Mouse (Mus musculus) layer of hippocampus, adult 18-20 months (tissue): ENCODE measurements around the gene Cinp. TPM values are rescaled to one million over a fixed set of nuclear protein-coding genes. Genes with fewer than 3 reads are reported as not detected.
A peak's percentile ranks its signal among the peaks of the same experiment; 100 is the strongest.

Experiments used
- DNase-seq, 2 experiments: peaks; one replicate each; pipeline ENCODE4 v3.0.0; 2022; ENCODE audit warnings: low spot score in 2 of 2
- long read RNA-seq: library from polyadenylated mRNA; stranded (forward); transcript quantifications from one replicate; pipeline ENCODE4 v2.0.0, GENCODE M21; 2021
- total RNA-seq, 2 experiments: library from RNA; stranded (reverse); gene quantifications; 2 replicates each; pipeline ENCODE4 v1.2.3; 2021

Gene Cinp
- 10 to 100 TPM; 52.6 to 59.9 TPM for total RNA-seq
- long read RNA-seq, transcript Cinp-204 (4 exons, 536 nt) = minor isoform, 5 of 47 reads
- long read RNA-seq, transcript Cinp-201 (5 exons, 2,029 nt) = major isoform, 36 of 47 reads
- long read RNA-seq, partial matches to known transcripts = 1 of 47 reads
- long read RNA-seq, other reads (novel, unspliced or antisense) = 5 of 47 reads

GRCm38 (mm10) chr12:110889036-110890020 lies at the start of gene Cinp, which contains the start of gene Tecpr2:
Cinp (minus strand) TSS chr12:110889145.
Tecpr2 (plus strand) TSS chr12:110889264.
- DNase-seq = peak; percentile 98 to 99

- no peak for DNase-seq
Observed at GRCm38 (mm10) chr12:110937496-110937895, 48.6 kb upstream of the Cinp start.

DNA sequence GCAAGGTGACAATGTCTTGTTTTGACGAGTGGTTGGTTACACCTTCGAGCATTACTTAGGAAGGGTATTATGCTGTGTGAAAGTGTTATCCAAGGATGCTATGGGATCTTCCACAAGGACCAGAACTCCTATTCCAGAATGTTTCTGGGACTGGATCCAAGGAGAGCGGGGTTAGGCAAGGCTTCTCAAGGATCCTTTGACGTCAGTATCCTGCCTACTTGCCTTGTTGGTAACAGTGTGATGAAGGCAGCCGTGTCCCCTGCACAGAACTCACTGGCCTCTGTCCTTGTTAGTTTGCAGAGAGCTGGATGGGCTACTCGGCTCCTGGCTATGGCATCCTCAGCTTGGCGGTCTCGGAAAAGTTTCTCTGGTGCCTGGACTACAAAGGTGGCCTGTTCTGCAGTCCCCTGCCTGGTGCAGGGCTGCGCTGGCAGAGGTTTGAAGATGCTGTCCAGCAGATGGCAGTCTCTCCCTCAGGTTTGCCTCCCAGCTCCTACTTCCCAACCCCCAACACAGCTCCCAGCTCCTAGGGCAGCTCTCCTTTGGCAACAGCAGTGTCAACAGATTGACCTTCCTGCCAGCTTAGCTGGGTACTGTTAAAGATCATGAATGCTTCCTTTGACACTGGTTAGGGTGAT lies 47.2 kb upstream of the Cinp start:
- peak; percentile 76 to 93 for DNase-seq

DNA sequence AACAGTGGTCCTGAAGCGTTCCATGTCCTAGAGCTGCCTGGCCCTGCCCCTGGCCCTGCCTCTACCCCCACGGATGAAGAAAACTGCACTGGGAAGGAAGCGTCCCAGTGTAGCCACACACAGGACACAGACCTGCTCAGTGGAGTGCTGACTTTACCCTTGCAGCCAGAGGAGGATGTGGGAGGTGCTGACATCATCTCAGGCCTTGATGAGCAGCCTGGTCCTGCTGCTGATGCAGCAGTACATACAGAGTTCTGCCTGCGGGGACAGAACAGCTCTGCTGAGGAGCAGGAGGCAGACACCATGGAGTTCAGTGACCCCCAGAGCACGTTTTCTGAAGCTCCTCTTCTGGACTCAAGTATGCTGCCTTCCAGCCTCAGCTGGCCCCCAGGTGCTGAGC lies 43.9 kb upstream of the Cinp start:
- DNase-seq = peak in 1 of 2 experiments; percentile 47

DNA sequence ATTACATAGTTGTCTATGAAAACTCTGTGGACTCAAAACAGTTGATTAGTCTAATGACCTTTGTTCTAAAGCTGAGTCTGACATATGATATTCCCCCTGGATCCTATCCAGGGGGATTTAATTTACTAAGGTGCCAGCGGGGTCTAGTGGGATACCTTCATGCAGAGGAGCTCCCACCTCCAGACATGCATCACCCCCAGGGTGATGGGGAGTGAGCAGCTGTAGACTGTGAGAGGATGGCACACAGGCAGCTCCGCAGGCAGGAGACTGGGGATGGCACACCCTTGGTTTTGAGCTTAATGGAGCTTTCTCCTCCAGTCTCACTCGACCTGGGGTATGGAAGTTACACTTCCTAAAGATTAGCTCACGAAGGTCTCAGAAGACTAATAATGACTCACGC lies 32.6 kb upstream of the Cinp start:
- no peak for DNase-seq

GRCm38 (mm10) chr12:110920254-110920653 lies 31.3 kb upstream of the Cinp start:
- DNase-seq = no peak

DNA sequence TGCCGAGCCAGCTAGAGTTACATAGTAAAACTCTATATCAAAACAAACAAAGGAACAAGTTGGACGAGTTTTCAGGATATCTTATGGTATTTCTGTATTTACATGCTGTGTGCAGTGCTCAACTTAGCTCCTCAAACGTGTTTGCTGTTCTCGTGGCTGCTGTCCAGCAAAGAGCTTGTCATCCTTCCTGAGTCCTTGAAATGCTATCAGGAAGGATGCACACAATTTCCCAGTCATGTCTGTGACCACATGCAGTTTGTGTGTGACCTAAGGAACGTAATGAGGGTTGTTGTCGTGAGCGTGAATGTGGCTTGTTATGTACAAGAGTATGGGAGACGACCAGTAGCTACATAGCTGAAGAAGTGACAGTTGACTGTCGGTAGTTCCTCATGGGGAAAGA lies 26.8 kb upstream of the Cinp start:
- DNase-seq = no peak

- DNase-seq = peak in 1 of 2 experiments; percentile 52
Observed at GRCm38 (mm10) chr12:110909962-110910361, 21.0 kb upstream of the Cinp start.

DNA sequence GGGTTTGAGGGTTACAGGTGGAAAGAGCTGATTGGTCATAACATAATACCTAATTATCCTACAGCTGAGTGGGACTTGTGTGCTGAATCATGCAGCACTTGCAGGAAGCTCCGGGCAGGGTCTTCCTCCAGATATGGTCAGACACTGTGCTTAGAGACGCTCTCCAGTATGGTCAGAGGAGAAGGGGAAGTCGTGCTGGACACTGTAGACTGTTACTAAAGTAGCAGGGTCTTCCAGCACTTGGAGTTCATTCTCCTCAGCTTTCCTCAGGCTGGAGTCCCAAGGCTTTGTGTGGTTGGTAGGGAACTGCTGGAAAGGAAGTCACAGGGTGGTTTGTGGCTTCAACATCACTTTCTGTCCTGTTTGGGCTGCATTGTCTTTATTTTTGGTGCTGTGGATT lies 18.9 kb upstream of the Cinp start:
- no peak for DNase-seq

- no peak for DNase-seq
Observed at GRCm38 (mm10) chr12:110903536-110903935, 14.6 kb upstream of the Cinp start.

DNA sequence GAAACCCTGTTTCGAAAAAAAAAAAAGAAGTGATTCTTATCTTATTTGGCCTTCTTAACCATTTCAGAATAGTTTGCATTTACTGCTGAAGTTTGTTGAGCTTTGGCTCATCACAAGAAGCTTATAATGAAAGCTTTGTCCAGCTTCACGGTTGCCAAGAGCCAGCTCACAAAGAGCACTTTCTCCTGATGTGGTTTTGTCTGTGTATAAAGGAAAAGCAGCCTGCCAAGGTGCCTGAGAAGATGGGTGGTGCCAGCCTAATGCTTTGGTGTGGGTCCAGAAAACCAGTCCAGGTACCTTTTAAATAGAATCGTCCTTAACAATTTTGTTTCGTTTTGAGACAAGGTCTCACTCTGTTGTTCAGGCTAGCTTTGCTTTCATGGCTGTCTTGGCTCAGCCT lies 13.2 kb upstream of the Cinp start:
- DNase-seq = peak in 1 of 2 experiments; percentile 30

- DNase-seq = no peak
Observed at GRCm38 (mm10) chr12:110891887-110892286, 2.9 kb upstream of the Cinp start.

DNA sequence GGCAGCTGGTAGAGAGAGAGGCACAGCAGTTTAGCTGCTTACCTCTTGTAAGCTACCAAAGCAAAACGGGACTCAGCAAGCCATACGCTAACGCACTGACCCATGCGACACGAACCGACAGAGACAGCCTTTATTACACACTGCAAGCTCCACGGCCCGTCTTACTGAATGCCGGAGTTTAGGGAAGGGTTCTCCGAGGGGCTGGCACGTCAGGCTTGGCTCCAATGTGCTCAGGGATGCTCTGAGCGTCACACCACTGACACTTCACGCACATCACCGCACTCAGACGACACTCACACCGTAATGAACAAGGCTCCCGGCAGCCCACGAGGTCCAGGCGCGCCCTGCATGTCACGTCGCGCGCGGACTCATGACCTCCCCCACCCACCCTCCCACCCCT lies 339 bp downstream of the Cinp start:
- peak in 1 of 2 experiments; percentile 27 for DNase-seq

- DNase-seq = no peak
Observed at GRCm38 (mm10) chr12:110888106-110888505, 839 bp downstream of the Cinp start.

GRCm38 (mm10) chr12:110885251-110885650 lies 3.7 kb downstream of the Cinp start:
- no peak for DNase-seq

DNA sequence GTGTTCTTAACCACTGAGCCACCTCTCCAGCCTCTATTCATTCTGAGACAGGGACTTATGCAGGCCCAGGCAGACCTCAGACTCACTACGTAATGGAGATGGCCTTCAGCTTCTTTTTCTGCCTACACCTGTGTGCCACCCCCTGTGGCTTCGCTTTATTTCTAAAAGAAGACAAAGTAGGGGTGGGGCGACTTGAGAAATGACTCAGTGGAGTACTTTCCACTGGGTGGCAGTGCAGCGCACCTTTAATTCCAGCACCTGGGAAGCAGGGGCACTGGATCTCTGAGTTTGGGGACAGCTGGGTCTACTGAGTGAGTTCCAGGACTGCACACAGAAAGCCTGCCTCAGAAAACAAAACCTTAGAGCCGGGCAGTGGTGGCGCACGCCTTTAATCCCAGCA lies 6.7 kb downstream of the Cinp start:
- no peak for DNase-seq

- no peak for DNase-seq
Observed at GRCm38 (mm10) chr12:110875351-110875750, 13.6 kb downstream of the Cinp start.

GRCm38 (mm10) chr12:110871247-110871646 lies 17.7 kb downstream of the Cinp start:
- DNase-seq = no peak

DNA sequence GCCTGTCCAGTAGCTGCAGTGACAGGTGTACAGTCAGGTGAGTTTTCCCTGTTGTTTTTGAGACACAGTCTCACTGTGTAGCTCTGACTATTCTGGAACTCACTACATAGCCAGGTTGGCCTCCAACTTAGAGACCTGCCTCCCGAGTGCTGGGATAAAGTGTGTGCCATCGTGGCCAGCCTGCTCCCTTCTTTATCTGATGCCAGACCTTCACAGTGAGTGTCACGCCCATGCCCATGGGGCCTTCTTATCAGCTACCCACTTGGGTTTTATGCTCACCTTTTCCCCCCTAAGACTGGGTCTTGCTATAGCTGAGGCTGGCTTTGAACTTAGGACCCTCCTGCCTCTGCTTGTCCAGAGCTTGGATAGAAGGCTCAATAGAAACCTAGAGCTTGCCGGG lies 18.8 kb downstream of the Cinp start:
- DNase-seq = no peak

GRCm38 (mm10) chr12:110865989-110866388 lies 23.0 kb downstream of the Cinp start:
- DNase-seq = peak in 1 of 2 experiments; percentile 46

DNA sequence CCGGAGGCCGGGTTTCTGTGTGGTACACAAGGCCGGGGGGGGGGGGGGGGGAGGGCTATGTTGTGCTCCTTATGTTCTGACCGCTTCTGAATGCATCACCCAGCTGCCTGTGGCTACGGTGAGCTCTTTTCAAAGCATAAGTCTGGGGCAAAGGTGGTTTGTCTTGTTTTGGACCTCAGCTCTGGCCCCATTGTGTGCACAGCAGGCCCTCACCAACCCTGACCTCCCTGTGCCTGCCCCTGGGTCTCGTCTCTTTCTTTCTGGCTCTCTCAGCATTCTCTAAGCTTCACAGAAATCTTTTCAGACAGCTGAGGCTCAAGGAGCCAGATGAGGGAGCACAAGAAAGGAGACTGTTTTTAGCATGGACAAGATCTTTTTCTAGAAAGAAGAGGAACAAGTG lies 23.4 kb downstream of the Cinp start:
- no peak for DNase-seq

GRCm38 (mm10) chr12:110864008-110864407 lies 24.9 kb downstream of the Cinp start:
- no peak for DNase-seq
